Mouse (Mus musculus) lung, adult 2 months (tissue): Measurements from ENCODE around the gene Rdh5.

Experiments
- CTCF ChIP-seq: fragments of 200-500 bp; IDR thresholded peaks from 2 replicates; pipeline ENCODE4 v1.5.1; 2011; ENCODE audit warnings: mild to moderate bottlenecking, low read length, control low read depth; ENCODE audit not compliant: insufficient read depth
- POLR2A ChIP-seq: fragments of 200-500 bp; IDR thresholded peaks from 2 replicates; pipeline ENCODE4 v1.6.1; 2011; ENCODE audit warnings: low read depth, mild to moderate bottlenecking, control low read depth, low read length, borderline replicate concordance; ENCODE audit errors: extremely low read depth

DNA sequence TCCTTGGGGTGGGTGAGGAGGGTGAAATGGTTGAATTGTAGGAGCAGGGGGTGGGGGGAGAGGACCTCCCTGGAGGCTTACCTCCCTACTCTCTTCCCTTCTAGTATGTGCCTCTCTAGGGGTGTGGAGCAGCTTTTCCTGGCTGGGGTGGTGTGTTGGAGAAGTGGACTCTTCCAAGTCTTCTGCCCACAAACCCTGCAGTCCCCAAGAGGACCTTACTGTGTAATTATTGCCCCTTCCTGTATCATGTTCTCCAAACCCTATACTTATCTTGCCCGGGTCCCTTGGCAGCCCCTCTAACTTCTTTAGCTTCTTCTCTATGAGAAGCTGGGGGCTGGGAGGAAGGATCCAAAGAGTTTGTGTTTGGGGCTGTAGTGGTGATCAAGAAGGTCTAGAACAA lies 25.9 kb downstream of the Rdh5 start:
- no peak for TF ChIP-seq POLR2A
- no peak for TF ChIP-seq CTCF
